Mouse (Mus musculus) right cerebral cortex, postnatal 25 days (tissue): ENCODE measurements around the gene Gm49601.

ENCODE experiments used
- DNase-seq: peaks from one replicate; pipeline ENCODE4 v3.0.0; 2022

The Gm49601 gene

GRCm38 (mm10) chr16:18601447-18601846 is 24.8 kb downstream of the Gm49601 start:
- no peak for DNase-seq

GRCm38 (mm10) chr16:18598006-18598405 is 28.2 kb downstream of the Gm49601 start:
- no peak for DNase-seq

DNA sequence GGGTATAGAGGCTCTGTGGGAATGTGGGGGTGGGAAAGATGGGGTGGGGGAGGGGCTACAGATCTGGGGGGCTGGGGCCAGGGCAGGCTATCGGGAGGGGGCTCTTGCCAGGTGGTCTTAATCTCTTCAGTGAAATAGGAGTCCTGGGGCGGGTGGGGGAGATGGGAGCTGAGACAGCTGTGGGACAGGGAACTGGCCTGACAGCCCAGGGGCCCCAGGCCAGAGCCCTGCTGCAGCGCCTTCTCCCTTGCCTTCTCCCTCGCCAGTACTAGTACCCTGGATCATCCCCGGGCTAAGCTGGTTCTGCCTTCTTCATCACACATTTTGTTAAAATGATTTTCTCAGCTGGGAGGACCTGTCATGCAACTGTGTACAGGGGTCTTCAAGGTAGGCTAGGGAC is 30.0 kb downstream of the Gm49601 start:
- no peak for DNase-seq

DNA sequence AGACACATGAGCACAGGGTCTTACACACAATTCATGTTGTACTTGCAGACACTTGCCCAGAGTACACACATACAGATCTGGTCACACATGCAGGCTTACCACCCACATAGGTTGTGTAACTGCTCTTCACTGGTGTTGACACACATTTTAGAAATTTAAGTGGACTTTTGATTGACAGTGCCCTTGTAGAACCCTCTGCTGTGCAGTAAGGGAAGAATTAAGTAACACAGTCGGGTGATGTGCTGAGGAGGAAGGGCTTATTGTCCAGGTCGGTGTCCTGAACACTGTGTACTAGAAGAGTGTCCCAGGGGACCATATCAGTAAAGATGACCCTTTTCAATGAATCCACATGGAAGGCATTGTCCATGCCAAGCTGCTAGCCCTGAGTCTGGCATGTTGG is 32.3 kb downstream of the Gm49601 start:
- no peak for DNase-seq

- no peak for DNase-seq
Observed at GRCm38 (mm10) chr16:18591047-18592018, 34.9 kb downstream of the Gm49601 start.

DNA sequence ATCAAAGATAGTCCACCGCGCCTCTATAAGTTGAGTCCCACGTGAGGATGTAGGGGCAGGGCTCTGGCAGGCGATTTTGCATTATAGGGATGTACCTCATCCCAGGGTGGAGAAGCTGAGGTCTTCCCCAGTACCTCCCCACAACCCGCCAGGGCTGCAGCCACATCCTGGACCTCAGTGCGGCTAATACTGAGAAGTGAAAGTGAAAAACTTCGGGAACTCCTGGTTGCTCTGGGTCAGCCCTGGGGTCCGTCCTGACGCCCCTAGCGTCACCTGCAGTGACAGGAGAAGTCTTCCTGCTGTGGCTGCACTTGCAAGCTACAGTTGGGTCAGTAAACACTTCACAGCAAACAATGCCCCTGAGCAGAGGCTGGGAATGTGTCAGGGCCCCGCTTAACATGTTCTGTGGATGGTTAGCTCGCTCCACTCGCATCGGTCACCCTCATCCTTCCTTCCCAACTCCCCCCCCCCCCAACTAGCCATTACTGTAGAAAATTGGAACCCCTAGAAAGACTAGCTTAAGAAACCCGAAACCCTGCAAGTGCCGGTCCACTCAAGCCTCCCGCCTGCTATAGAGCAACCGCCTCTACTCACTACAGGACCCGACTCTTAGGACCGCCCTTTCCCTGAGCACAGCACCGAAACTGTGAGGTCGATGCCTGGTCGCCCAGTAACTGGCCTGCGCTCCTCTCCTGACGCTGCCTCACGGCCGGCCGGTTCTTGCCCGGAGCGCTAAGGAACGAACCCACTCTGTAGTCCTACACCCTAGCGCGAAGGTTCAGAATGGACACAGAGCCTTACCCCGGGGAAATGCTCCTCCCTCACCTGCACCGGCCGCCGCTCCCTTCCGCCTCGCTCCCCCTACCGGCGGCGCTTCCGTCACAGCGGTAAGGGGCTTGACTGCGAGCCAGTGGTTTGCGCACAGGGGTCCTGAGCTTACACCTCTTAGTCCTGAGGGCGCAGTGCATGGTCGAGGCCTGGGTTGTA is 36.1 kb downstream of the Gm49601 start, which contains the start of gene Tbx1:
TSS of gene Tbx1 (minus strand) at position 868 of the 987 bp plus-strand sequence.
- no peak for DNase-seq

DNA sequence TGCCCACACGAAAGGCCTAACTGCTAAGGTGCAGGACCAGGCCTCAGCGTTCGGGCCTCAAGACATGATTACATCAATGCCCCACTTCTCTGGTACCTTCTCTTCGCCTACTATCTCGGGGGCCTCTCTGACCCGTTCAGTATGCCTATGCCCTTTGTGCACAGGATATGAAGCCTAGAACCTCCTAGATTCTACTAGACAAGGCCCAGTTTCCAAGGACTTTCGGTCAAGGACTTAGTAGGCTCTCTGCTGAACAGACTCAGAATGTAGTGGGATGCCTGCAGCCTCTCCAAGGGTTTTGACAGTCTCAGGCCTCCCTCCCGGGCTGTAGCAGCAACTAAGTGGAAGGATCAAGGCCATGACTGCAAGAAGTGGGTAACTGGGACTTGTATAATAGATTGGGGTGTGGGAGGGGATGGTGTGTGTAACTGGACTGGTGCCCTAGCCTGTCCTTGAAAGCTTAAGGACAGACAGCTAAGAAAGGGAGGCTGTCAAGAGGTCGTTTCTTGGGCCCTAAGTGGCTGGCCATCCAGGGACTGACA is 37.1 kb downstream of the Gm49601 start:
- DNase-seq, result no peak

DNA sequence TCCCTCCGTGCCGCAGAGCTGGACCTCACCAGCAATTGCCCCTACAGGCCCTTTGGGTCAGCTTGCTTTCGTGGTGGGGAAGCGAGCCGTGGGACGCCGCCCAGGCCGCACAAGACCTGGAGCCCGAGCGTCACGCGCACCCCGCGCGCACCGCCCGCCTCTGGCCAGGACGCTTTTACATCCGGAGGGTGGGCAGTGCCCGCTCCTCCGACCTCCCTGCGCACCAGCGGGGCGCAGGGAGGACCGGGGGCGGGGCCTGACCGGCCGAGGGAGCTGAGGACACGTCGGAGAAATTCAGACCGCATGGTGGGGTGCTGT is 37.5 kb downstream of the Gm49601 start:
- DNase-seq, result no peak

DNA sequence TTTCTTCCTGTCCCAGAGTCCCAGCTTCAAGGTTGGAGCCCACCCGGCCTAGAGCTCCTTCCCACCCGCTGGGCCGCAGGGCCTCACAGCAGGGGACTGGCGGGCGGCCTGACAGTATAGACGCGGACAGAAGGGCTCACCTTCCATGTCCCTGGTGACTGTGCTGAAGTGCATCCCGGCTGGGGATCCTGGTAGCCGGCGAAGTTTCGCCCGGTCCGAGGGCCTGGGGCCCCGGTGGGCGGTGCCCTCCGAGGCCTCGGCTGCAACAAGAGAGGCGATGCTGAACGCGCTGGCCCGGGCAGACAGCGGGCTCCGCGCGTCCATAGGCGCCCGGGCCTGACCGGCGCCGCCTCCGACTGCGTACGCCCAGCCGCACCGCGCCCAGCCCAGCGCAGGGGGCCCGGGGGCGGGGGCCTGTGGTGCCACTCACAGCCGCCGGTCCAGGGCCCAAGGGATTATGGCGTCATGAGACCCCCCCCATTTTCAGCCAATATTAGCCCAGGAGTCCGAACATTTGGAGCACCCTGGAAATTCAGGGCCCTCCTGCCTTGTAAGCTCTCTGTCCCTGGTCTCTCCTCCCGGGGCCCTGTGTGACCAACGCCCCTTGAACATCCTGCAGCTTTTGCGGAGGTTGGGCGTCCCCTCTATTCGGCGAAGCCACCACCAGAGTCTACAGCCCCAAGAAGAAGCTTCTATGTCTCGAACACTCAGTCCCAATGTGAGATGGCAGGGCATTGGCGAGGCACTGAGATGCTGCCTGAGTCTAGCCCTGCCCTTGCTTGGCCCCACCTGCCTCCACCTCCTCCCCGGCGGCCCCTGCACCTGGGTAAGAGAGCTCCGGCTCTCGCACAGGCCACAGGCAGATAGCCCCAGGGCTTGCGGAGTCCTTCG is 38.1 kb downstream of the Gm49601 start:
- DNase-seq, result no peak

DNA sequence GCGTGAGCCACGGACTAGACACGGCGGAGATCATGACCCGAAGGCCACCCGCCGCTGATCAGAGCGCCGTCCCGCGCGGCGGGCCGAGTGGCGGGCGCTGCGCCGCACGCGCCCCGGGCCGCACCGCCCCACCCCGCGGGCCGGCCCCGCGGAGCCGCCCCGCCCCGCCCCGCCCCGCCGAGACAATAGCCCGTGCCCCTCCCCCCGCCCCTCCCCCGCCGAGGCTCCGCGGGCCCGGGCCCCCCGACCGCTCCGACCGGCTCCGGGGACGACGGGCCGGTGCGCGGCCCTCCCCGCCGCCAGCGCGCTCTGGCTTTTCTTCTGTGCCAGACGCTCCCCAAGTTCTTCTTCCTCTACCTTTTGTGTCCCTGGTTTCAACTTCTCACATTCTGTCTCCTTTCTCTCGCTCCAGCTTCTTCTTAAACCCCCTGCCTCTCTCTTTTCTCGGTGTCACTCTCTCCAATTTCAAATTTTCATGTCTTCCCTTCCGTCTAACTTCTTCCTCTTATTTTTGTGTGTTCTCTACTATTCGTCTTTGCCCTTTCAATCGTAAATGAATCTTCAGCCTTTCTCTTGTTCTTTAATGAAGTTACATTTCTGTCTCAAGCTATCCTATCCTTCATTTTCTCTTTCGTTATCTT is 39.2 kb downstream of the Gm49601 start:
- DNase-seq, result no peak

GRCm38 (mm10) chr16:18586076-18586905 is 39.9 kb downstream of the Gm49601 start:
- no peak for DNase-seq

DNA sequence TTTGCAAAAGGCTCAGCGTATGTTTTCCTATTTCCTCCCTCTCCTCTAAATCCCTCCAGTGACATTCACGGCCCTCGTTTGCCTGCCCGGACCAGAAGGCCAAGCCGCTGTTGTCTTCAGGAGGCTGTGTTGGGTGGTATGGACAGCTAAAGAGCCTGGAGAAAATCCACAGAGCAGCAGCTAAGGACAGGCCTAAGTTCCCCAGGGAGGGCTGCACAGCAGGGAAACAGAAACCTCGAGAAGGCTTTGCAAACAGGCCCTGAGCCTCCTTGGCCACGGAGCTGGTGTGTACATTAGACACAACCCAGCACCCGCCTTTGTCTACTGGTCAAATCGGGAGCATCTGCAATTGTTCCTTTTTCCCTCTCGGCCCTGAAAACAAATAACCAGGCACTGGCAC is 40.6 kb downstream of the Gm49601 start:
- no peak for DNase-seq

- no peak for DNase-seq
Observed at GRCm38 (mm10) chr16:18584901-18585510, 41.2 kb downstream of the Gm49601 start.

DNA sequence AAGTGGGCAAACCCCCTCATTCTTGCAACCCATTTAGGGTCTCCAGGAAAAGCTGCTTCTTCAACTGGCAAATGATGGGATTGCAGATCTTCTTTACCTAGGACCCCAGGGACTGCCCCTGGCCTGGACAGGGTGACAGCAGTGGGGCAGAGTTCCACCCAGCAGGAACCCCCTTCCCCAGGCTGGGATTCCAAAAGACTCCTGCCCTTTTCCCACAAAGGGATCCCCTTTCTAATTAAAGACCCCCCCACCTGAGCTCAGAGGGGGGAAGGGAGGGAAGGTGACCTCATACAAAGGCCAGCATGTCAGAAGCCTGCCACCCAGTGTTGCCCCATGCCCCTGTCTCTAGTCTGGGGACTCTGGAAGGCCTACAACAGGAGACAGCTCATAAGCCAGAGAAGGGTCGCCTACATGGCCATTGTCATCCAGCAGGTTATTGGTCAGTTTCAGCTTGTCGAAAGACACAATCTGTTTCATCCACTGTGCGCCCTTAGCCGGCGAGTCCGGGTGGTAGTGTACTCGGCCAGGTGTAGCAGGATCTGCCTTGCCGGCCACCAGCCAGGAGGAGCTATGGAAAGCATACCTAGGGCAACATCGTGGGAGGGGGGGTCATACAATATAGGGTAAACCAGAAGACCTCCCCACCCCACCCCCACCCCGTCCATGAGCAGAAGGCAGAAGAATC is 42.4 kb downstream of the Gm49601 start:
- no peak for DNase-seq

DNA sequence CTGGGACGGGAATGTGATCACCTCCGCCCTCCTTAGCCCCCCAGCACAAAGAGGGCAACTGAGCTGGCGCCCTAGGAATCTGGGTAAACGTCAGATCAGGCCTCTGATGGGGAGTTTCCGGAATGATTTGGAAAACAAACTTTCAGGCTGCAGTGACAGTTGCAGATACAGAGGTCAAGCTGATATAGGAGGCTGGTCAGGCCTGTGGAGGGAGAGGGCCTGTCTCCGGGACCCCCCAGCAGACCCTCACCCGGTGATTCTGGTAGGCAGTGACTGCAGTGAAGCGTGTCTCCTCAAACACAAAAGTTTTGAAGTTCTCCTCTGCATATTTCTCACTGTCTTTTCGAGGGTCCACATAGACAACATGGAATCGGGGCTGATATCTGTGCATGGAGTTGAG is 43.1 kb downstream of the Gm49601 start:
- DNase-seq, result no peak

GRCm38 (mm10) chr16:18582426-18583148 is 43.6 kb downstream of the Gm49601 start:
- no peak for DNase-seq

DNA sequence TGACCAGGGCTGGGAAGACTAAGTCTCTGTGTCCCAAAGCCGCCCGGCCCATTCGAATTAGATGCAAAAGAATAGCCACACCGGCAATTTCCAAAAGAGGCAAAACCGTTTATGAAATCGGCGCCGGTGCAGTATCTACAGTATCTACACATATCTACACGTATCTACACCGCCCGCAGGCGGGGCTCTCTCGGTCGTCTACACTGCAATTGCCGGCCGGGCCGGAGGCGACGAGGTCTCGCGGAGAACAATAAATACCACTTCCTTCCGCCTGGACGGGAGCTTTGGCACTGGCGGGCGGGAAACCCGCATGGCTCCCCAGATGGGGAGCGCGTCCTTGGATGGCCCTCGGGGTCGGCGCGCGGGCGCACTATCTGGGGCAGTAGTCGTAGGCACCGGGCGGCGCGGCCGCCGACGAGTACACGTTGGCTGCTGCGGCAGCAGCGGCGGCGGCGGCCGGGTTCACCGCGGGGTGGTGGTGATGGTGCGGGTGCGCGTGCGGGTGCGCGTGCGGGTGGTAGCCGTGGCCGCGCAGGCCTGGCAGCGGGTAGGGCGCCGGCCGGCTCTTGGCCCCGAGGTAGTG is 44.5 kb downstream of the Gm49601 start:
- peak; percentile 23 for DNase-seq

- DNase-seq, result no peak
Observed at GRCm38 (mm10) chr16:18581050-18581622, 45.1 kb downstream of the Gm49601 start.
